Mouse (Mus musculus): ENCODE results near the gene Sult2b1.

The Sult2b1 gene

GRCm38 (mm10) chr7:45800546-45801204 lies 16.2 kb upstream of the Sult2b1 start:
- DNase-seq = peak; percentile 10

GRCm38 (mm10) chr7:45800001-45800400 lies 15.5 kb upstream of the Sult2b1 start:
- DNase-seq = no peak

- DNase-seq = no peak
These were observed 14.5 kb upstream of the Sult2b1 start for GRCm38 (mm10) chr7:45798931-45799330.

- peak; percentile 19 for DNase-seq
These were observed 14.0 kb upstream of the Sult2b1 start for GRCm38 (mm10) chr7:45798511-45798836.

GRCm38 (mm10) chr7:45797661-45798510 lies 13.4 kb upstream of the Sult2b1 start:
- DNase-seq = peak; percentile 38

- no peak for DNase-seq
These were observed 12.5 kb upstream of the Sult2b1 start for GRCm38 (mm10) chr7:45796950-45797349.

- no peak for DNase-seq
These were observed 10.5 kb upstream of the Sult2b1 start for GRCm38 (mm10) chr7:45794971-45795370.

- no peak for DNase-seq
These were observed 9.6 kb upstream of the Sult2b1 start for GRCm38 (mm10) chr7:45793969-45794585.

DNA sequence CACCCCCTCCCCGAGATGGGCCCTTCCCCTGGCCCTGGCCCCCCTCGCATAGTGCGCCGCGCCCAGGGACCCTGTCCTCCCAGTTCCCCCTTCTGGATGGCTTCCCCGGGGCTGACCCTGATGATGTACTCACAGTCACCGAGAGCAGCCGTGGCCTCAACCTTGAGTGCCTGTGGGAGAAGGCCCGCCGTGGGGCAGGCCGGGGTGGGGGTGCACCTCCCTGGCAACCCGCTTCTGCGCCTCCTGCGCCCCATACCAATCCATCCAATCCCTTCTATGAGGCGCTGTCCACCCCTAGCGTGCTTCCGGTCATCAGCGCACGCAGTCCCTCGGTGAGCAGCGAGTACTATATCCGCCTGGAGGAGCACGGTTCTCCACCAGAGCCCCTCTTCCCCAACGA lies 8.8 kb upstream of the Sult2b1 start:
- no peak for DNase-seq

DNA sequence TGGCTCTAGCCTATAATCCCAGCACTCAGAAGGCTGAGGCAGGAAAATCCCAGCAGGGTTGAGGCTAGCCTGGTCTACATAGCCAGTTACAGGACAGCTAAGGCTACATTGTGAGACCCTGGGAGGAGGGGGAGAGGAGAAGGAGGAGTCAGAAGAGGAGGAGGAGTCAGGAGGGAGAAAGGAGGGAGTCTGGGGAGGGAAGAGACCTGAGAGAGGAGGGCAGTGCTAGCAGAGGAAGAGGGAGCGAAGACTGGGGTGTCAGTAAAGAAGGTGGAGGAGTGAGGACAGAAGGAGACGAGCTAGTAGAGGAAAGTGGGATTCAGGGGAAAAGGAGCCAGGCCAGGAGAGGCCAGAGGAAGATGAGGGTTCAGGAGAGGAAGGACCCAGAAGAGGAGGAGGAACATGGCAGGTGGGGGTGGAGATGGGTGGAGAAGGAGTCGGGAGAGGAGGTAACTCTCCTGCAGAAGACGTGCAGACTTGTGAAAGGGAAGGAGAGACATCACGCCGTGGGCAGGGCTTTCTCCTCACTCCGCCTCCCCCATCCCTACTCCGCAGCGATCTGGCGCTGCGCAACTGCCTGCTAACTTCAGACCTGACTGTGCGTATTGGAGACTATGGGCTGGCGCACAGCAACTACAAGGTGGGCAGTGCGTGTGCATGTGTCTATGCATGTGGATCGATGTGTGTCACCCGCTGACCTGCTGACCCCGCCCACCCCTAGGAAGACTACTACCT lies 7.5 kb upstream of the Sult2b1 start:
- DNase-seq = peak; percentile 29

- DNase-seq = no peak
These were observed 6.3 kb upstream of the Sult2b1 start for GRCm38 (mm10) chr7:45790721-45791120.

DNA sequence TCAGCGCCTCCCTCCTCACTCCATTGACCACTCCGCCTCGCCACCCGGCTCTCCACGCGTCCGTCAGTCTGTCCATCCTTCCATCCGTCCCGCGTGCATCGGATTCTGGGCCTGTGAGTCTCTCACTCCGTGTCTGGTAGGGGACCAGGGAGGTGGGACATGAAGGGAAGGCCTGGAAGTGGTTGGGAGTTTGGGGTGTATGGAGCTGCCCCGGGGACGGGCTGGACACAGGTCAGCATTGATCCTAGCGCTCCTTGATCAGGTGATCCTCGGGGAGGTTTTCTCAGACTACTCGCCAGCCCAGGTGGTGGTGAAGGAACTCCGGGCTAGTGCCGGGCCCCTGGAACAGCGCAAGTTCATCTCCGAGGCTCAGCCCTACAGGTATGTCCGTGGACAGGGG lies 3.2 kb upstream of the Sult2b1 start:
- DNase-seq = no peak

GRCm38 (mm10) chr7:45786661-45787413 lies 2.4 kb upstream of the Sult2b1 start:
- DNase-seq = peak; percentile 41

DNA sequence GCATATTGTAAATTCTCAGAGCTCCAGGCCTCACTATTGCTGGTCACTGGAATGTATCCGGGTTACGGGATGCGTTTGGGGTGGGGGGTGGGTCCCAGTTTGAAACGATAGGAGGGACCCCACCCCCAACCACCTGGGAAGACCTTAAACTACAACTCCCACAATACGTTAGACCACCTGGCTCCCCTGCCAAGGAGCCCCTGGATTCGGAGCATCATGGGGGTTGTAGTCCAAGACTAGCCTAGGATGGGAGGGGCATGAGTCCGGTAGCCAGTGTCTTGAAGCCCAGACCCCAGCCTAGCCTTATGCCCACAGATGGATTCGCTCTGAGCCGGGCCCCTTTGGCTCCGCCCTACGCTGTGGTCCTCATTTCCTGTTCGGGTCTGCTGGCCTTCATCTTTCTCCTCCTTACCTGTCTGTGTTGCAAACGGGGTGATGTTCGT lies 1.7 kb upstream of the Sult2b1 start:
- DNase-seq = peak; percentile 51

DNA sequence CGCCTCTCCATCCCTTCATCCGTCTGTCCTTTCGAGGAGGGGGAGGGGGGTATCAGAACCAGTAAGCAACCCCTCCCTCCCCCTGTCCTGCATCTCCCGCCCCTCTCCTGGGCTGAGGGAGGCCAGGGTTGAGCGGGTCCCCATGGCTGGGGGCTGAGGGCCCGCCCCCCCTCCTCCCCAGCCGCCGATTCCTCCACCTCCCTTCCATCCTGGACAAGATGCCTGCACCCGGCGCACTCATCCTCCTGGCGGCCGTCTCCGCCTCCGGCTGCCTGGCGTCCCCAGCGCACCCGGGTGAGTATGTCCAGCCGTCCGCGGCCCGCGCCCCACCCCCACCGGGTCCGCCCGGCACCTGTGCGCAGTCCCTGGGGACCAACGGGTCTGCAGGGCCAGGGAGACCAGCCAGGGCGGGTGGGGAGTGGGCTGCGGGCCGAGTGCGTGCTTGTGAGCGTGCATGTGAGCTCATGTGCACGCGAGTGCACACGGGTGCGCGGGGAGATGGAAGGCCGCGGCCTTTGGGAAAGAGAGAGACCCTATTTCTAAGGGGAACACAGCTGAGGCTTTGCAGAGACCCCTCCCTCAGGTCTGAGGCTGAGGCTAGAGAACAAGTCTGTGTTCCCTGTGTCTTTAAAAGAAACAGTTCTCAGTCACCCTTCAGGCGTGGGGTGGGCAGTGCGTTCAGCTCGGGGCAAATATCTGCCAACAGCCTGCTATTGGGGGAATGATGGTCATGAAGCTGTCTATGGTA lies 1.1 kb upstream of the Sult2b1 start:
- peak; percentile 63 for DNase-seq

DNA sequence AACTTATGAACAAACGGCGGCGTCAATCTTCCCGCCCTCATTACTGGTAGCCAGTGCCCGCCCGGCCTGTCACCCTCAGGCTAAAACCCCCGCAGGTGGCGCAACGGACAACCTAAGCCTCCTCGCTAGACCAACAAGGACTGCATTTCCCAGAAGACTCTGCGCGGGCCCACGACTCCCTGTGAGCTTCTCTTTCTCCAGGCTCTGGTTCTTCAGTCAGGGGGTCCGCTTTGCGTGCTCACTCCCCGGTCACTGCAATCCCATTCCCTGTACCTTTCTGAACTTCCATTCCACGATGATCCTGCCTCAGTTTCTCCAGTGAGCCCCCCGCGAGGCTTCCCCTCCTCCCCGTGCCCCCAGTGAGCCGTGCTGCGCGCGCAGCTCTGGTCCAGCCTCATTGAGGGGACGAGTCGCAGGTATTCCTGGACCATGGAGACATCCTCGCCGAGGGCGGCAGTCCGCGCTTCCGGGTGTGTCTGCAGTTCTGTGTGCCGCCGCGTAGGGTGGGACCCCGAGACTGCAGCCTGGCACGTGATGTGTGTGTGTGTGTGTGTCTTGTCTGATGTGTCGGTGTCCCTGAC lies 868 bp downstream of the Sult2b1 start, which contains the start of gene Lmtk3:
Lmtk3 (plus strand) TSS at position 228 of the 581 bp plus-strand sequence.
- peak; percentile 88 for DNase-seq

GRCm38 (mm10) chr7:45782271-45782670 lies 2.2 kb downstream of the Sult2b1 start:
- DNase-seq = no peak

DNA sequence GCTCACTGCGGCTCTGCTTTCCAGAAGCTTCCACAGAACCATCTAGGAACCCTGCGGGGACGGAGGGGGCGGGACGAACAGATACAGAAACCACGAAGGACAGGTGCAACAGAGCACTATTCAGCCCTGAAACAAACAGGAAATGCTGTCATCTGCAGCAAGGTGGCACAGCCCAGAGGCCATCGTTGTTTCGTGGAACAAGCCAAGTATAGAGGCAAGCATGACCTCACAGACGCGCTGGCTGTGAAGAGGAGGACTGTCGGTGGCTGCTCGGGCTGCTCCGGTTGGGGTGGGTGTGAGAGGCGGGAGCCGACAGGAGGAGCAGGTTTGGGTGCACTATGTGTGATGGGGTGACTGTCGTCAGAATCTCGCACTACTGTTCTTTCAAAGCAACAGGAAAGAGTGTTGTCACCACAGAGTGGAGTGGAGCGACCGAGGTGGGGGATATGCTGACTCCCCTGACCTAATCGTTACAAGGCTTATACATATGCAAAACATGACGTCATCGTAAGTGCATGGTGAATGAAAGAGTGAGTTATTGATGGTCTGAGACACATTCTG lies 5.3 kb downstream of the Sult2b1 start:
- DNase-seq = no peak

DNA sequence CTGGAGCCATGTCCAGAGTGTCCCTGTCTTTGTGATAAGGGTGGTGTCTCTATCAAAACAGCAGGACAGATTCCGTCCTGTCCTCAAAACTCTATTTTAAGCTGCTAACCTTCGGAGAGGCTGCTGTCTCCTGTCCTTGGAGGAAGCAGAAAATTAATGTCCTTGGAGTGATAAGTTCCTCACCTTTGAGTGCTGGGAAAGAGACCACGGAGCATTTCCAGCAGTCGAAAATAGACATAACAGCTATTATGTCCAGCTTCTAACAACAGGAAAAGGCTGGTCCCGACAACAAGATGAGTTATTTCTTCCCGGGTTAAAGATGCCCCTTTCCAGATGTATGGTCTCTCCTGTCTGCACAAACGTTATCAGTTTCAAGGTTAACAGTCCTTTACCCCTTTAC lies 9.2 kb downstream of the Sult2b1 start:
- no peak for DNase-seq

DNA sequence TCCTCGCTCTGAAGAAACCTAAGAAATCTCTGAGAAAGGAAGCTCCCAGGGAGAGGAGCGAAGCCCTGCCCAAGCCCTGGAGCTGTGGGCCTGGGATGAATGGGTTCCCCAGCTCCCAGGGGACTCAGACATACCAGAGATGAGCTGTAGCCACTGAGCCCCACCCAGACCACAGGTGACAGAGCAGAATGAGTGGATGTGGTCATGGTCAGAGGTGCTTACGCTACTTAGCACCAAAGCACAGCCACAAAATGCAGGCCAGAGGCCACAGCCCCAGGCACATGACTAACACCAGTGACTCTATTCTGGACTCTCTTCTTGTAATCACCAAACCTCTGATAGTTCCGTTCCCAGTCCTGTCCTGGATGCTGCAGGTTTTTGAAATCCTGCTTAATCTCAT lies 13.4 kb downstream of the Sult2b1 start:
- DNase-seq = no peak
